Mouse (Mus musculus): ENCODE data around the gene Cpz.

- TF ChIP-seq CTCF (IDR thresholded peaks at IDR 0.05; ENCODE audit: borderline replicate concordance, insufficient read depth, low read depth, low read length) (peak; percentile 33; the same call in 1 of the 2 replicates), POLR2A (IDR thresholded peaks at IDR 0.05; ENCODE audit: borderline replicate concordance, insufficient read depth, low read length) (no peak)
Observed at GRCm38 (mm10) chr5:35557946-35558621, 32.6 kb upstream of the Cpz start.

All from cerebellum, adult 2 months (tissue).